Mouse (Mus musculus) c-Kit-positive CD71-positive TER-119-positive erythroid progenitor cells, embryonic 14.5 days (primary cell): ENCODE data around the gene Ubtf.

Experiments
- DNase-seq: peaks from one replicate; pipeline ENCODE4 v3.0.0-alpha.2; 2013; ENCODE audit warnings: low spot score

The Ubtf gene

DNA sequence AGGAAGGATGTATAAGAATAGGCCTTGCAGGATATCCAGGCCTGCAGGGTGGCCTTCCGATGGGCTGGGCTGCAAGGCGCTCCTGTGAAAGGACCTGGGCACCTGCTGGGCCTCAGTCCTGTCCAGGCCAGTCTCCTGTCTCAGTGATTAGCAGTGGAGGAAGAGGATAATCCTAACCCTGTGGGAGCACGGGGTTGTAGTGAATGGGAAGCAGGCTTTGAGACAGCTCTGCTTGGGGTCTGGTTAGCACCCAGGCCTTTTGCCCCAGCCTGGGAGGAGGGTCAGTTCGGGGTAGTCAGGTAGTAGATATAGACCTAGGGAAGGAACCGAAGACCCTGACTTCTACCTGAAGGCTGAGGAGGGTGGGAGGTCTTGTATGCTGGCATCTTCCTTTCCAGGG is 28.1 kb upstream of the Ubtf start:
- no peak for DNase-seq

DNA sequence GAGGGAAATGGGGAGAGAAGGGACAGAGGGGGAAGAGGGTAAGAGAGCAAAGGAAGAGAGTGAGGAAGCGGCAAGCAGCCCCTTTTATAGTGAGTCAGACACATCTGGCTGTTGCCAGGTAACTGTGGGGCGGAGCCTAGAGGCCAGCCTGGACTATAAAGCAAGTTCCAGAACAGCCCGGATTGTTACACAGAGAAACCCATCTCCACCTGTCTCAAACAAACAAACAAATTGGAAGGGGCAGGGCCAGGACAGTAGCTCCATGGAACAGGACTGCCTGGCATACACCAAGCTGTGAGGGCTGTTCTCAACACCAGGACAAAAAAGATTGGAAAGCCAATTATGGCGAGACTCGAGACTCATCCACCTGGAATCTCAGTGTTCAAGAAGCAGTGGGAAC is 27.4 kb upstream of the Ubtf start:
- DNase-seq: peak; percentile 46

DNA sequence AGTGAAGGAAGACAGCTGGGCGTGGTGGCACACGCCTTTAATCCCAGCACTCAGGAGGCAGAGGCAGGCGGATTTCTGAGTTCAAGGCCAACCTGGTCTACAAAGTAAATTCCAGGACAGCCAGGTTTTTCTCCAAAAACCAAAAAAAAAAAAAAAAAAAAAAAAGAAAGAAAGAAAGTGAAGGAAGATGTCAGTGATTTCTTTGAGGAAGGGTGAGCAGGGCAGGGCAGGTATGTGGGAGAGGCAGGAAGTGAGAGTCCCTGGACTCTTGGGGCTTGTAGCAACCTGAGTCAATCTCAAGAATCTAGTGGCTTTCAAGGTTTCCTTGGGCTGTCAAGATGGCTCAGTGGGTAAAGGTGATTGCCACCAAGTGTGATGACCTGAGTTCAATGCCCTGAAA is 24.9 kb upstream of the Ubtf start:
- no peak for DNase-seq

DNA sequence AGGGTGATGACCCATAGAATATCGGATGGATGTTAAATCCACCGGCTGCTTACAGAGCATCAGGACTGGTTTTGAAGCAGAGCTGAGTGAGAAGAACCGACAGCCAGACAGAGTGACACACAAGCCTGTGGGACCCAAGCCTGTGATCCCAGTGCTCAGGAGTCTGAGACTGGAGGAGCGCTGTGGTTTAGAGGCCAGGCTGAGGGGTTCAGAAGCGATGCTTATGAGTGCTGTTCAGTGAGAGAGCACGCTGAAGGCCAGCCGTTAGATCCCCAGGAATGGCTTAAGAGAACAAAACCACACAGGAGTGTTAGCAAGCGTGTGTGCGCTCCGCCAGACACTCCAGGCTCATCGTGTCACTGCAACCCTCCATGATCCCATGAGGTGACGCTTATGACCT is 23.2 kb upstream of the Ubtf start:
- no peak for DNase-seq

- no peak for DNase-seq
These were observed 21.6 kb upstream of the Ubtf start for GRCm38 (mm10) chr11:102341101-102341500.

- no peak for DNase-seq
These were observed 20.1 kb upstream of the Ubtf start for GRCm38 (mm10) chr11:102339624-102340023.

DNA sequence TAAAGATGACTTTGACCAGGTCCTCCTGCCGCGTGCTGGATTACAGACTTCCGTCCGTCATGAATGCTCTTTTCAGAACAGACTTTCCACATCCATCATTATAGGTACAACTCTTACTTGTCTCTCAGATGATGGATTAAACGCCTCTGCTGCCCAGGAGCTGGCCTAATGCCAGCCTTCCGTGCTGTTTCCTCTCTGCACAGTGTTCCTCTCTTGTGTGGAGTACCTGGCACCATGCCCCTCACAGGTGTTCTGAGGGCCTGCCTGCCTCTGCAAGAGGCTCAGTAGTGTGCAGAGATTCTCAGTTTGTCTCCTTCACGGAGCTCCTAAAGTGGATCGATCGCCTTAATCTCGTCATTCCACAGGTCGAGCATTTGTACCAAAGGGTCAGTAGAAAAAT is 19.7 kb upstream of the Ubtf start:
- DNase-seq: no peak

DNA sequence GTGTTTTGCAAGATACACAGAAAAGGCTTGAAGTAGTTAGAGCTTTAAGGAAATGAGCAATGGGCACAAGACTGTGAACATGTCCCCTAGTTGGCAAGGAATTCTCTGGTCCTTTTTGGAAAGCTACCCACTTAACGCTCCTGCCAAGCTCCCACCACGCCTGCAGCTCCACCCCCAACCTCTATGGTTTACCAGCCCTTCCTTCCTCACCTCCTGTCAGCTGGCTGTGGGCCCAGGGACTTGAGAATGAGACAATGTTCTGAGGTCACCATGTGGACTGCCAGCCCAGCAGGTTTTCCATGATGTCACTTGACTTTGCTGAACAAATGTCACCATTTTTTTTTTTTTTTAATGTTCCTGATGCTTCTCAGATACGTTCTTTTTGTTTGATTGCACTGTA is 19.0 kb upstream of the Ubtf start:
- DNase-seq: no peak

DNA sequence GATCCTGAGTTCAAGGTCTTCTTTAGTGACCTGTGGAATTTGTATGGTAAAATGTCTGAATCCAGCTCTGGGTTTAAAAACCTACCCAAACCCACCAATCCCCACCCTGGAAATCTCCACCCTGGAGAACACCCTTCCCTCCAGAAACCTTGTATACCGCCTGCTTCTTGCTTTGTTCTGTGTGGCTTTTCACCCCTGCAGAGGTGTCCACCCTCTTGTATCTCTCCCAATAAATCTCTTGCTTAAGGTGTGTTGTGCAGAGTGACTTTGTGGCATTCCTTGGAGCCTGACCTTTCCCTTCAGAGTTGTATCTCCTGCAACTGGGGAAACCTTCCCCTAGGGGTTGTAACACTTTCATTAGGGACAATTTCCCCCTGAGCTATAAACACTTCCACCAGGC is 18.4 kb upstream of the Ubtf start:
- DNase-seq: no peak

DNA sequence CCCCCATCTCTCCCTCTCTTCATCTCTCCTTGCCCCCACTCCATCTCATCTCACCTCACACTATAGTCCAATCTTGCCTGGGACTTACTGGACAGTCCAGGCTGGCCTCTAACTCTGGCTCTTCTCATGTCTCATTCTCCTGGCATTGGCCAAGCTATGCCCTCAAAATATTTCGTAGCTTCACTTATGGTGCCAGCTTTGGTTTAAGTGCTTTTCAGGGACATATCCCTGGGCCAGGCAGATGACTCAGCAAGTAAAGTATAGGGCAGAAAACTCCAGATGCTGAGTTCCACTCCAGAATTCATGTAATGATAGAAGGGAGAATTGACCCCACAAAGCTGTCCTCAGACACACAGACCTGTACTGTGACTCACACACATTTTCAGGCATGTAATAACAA is 16.6 kb upstream of the Ubtf start:
- no peak for DNase-seq

- DNase-seq: no peak
These were observed 15.6 kb upstream of the Ubtf start for GRCm38 (mm10) chr11:102334973-102335700.

- DNase-seq: no peak
These were observed 14.5 kb upstream of the Ubtf start for GRCm38 (mm10) chr11:102334010-102334409.

GRCm38 (mm10) chr11:102333061-102333460 is 13.5 kb upstream of the Ubtf start:
- no peak for DNase-seq

- no peak for DNase-seq
These were observed 12.3 kb upstream of the Ubtf start for GRCm38 (mm10) chr11:102331806-102332205.

DNA sequence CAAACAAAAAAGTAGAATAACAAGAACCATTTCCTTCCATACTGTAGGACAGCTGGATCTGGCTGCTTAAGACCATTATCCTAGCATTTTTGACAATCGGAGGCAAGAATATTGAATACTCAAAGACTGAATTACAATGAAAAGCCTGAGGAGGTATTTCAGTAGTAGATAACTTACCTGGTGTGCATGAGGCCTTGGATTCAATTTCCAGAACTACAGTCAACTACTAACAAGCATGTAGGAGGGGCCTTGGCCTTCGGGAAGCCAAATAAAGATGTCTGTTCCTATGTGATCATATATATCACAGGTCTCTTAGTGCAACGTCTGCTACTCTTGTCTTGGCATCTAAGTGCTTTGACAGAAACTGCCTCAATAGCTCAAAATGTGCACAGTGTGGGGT is 10.5 kb upstream of the Ubtf start:
- no peak for DNase-seq

- no peak for DNase-seq
These were observed 10.0 kb upstream of the Ubtf start for GRCm38 (mm10) chr11:102329518-102329917.

GRCm38 (mm10) chr11:102327839-102328238 is 8.3 kb upstream of the Ubtf start:
- DNase-seq: no peak

DNA sequence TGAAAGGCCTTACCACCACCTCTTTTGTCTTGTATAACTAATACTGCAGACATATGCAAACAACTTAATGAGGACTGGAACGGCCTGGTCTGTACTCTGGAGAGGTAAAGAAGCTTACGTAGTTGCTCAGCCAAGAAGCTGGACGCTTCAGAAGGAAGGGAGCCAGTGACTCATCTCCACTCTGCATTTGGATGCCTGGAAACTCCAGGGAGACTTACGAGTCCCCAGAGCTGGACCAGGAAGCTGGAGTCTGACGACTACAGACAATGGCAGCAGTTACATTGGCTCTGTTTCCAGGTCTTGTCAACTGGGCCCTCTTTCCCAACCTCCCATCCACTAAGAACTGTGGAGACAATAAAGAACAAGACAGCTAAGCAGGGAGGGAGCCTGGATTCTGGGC is 7.7 kb upstream of the Ubtf start:
- DNase-seq: no peak

GRCm38 (mm10) chr11:102323516-102323915 is 4.0 kb upstream of the Ubtf start:
- DNase-seq: no peak

GRCm38 (mm10) chr11:102321931-102322330 is 2.4 kb upstream of the Ubtf start:
- DNase-seq: no peak

DNA sequence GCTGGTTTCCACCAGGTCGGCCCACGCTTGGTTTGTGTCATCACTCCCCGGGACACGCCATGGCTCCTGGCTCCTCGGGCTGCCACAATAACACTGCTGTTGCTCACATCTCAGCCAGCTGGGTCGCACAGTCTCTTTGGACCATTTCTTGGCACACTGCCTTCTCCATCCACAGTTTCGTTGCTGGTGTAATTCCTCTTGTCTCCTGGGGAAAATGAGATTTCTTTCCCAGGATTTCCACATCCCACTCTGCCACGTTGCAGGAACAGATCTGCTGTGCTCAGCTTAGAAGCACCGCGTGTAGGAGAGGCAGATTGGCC is 1.1 kb upstream of the Ubtf start:
- DNase-seq: no peak

GRCm38 (mm10) chr11:102319941-102320685 is 571 bp upstream of the Ubtf start:
- DNase-seq: peak; percentile 88

DNA sequence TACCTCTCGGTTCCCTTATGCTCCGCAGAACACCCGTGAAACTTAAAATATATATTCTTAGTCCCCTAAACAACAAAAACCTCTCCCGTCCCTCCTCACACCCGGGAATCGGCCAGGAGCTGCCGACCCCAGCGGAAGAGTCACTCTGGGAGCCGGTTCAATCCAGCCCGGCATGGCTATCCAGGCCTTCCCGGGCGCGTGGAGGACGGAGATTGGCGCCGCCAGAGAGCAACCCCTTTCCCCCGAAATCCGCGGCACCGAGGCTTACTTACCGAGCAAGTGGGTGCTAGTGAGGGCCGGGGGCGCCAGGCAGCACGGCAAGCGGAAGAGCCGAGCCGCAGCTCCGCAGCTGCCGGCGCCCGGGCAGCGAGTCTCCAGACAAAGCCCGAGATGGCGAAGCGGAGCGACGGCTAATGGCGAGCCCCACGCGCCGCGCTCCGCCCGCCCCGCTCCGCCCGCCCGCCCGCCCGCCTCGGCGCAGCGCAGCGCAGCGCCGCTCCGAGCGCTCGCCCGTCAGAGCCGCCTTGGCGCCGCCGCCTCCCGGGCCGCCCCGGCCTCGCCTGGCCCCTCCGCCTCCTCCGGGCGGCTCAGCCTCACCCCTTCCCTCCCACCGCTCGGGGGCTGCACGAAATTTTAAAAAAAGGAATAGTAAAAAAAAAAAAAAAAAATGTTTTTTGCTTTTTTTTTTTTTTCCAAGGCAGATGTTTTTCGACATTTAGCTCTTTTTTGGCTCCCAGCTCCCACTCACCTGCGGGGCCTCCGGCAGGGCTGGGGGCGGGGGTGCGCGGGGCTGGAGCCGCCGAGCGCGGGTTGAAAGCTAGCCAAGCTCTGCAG is 749 bp downstream of the Ubtf start:
- peak; percentile 57 for DNase-seq
